Mouse (Mus musculus) cerebellum, adult 2 months (tissue): ENCODE data around the gene Scaper.

Experiments used
- CTCF ChIP-seq: fragments of 200-500 bp; IDR thresholded peaks from 2 replicates; pipeline ENCODE4 v1.5.1; 2011; ENCODE audit warnings: low read depth, mild to moderate bottlenecking, control low read depth, low read length, moderate library complexity, borderline replicate concordance; ENCODE audit not compliant: insufficient read depth
- POLR2A ChIP-seq: fragments of 200-500 bp; IDR thresholded peaks from 2 replicates; pipeline ENCODE4 v1.6.1; 2011; ENCODE audit warnings: low read length, control low read depth, borderline replicate concordance; ENCODE audit not compliant: insufficient read depth

- no peak for TF ChIP-seq CTCF
- peak; percentile 70; the same call in 1 of the 2 replicates for TF ChIP-seq POLR2A
These were observed 425.8 kb downstream of the Scaper start, which contains the start of gene Etfa for GRCm38 (mm10) chr9:55512027-55512543.
